10 mouse cellular contexts compared by ENCODE assay signal in the genomic region with DNA sequence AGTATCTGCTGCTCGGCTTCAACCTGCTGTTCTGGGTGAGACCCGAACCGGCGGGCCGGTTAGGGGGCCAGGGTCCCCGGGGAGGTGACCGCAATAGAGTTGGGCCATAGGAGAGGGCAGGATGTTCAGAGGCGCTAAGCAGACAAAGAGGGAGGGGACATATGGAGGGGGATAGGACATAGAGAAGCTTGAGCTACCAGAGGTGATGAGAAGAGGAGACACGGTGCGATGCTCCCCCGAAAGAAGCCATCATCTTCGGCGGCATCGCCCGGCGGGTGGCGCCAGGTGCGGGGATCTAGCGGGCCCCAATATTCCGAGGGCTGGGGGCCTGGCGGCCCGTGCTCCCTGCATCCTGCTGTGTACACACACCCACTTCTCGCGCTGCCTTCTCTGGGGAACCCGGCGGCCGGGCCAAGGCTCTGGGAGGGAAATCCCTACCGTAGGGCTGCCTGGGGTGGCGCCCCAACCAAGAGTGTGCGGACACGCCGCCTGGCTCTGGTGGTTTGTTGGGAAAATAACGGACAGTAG. TPM values are rescaled to one million over a fixed set of nuclear protein-coding genes. Genes with fewer than 3 reads are reported as not detected.
DNase-seq lines count a peak whose midpoint lies in the region; ATAC-seq and TF ChIP-seq lines count a peak whose summit lies in the region.
"Had no signal": no experiment of that assay in that cellular context is flagged by ENCODE, and none has a peak within 500 bp of the region (broad histone marks: within the 10 kb centered on the region; RNA-seq: fewer than 3 reads in every experiment).

No protein-coding gene starts in this region.

- WGBS in heart, embryonic 15.5 days = under 1% methylated on average over 33 of the region's 33 CpGs
- 4% methylated on average over 33 of the region's 33 CpGs for WGBS in liver, adult 2 months
- WGBS in midbrain, embryonic 16.5 days = under 1% methylated on average over 33 of the region's 33 CpGs

- H3K36me3 ChIP-seq in CH12.LX (replicated peaks in 1 of 2; ENCODE audit: control insufficient read depth in 1 of 2, insufficient read depth in 1 of 2, low read length in 1 of 2) = no peaks in the 10 kb centered on the region
- H3K36me3 ChIP-seq in heart, embryonic 15.5 days = no peaks in the 10 kb centered on the region
- no peaks in the 10 kb centered on the region for H3K36me3 ChIP-seq in liver, adult 2 months (ENCODE audit: control insufficient read depth, insufficient read depth, low read length)
- H3K36me3 ChIP-seq in midbrain, embryonic 16.5 days (ENCODE audit: control insufficient read depth, insufficient read depth, low read length) = no peaks in the 10 kb centered on the region

- H3K27ac ChIP-seq in CH12.LX (ENCODE audit: insufficient read depth, low read depth) = no peak overlapping the region
- H3K27ac ChIP-seq in cortical plate, adult 2 months (ENCODE audit: insufficient read depth, low read length) = peak overlapping the region; percentile 38
- H3K27ac ChIP-seq in heart, embryonic 15.5 days = peak overlapping the region; percentile 95
- no peak overlapping the region for H3K27ac ChIP-seq in liver, adult 2 months (replicated peaks; ENCODE audit: insufficient read depth, low read depth, low read length)
- H3K27ac ChIP-seq in midbrain, embryonic 16.5 days (ENCODE audit: low read length) = peak overlapping the region; percentile 71

- no peaks in the 10 kb centered on the region for H3K9me3 ChIP-seq in CH12.LX (replicated peaks; ENCODE audit: low read length)
- no peaks in the 10 kb centered on the region for H3K9me3 ChIP-seq in heart, embryonic 15.5 days (replicated peaks)
- no peaks in the 10 kb centered on the region for H3K9me3 ChIP-seq in midbrain, embryonic 16.5 days (replicated peaks; ENCODE audit: control insufficient read depth, low read length, poor library complexity, severe bottlenecking)

- TF ChIP-seq EP300 in CH12.LX (IDR thresholded peaks at IDR 0.05; ENCODE audit: low read length) = no peak

- DNase-seq in heart, adult 18-20 months = peak; percentile 48 to 63
- DNase-seq in heart, adult 9 months (ENCODE audit: low spot score in 2 of 2) = no peak
- peak; percentile 42 for DNase-seq in CH12.LX (ENCODE audit: extremely low read depth)
- DNase-seq in liver, adult 2 months (ENCODE audit: extremely low read depth, low read depth, low spot score) = no peak
- peak; percentile 73 for DNase-seq in thymus, postnatal 14 days

- peak overlapping the region; percentile 30; the same call in 1 of the 2 replicates for H3K9ac ChIP-seq in CH12.LX (ENCODE audit: insufficient read depth, low read depth)
- peak overlapping the region; percentile 83 for H3K9ac ChIP-seq in heart, embryonic 15.5 days
- peak overlapping the region; percentile 60 for H3K9ac ChIP-seq in liver, adult 2 months (ENCODE audit: low read depth, low read length)
- H3K9ac ChIP-seq in midbrain, embryonic 16.5 days (ENCODE audit: low read depth, low read length) = peak overlapping the region; percentile 82

- peak overlapping the region; percentile 54 to 66 (median 59) for H3K4me3 ChIP-seq in CH12.LX (replicated peaks in 1 of 3; ENCODE audit: low read depth in 2 of 3, low read length in 2 of 3, poor library complexity in 1 of 3)
- peak overlapping the region; percentile 49 for H3K4me3 ChIP-seq in cortical plate, adult 2 months (ENCODE audit: insufficient read depth, low read length)
- peak overlapping the region; percentile 92 for H3K4me3 ChIP-seq in heart, embryonic 15.5 days
- peak overlapping the region; percentile 74 for H3K4me3 ChIP-seq in liver, adult 2 months (ENCODE audit: insufficient read depth, low read depth, low read length)
- H3K4me3 ChIP-seq in midbrain, embryonic 16.5 days (ENCODE audit: low read depth, low read length) = peak overlapping the region; percentile 71

- peak; percentile 64 for ATAC-seq in heart, embryonic 15.5 days (replicated peaks; ENCODE audit: insufficient number of reproducible peaks, insufficient read depth, low FRiP score, low read depth)
- ATAC-seq in midbrain, embryonic 16.5 days = peak; percentile 83

- peaks cover 6 to 62% of the 10 kb centered on the region in 2 experiments for H3K4me1 ChIP-seq in CH12.LX (ENCODE audit: control insufficient read depth in 1 of 2, insufficient read depth in 2 of 2)
- no peaks in the 10 kb centered on the region; the same call in 1 of the 2 replicates for H3K4me1 ChIP-seq in cortical plate, adult 2 months (ENCODE audit: control insufficient read depth, insufficient read depth, low read length)
- H3K4me1 ChIP-seq in heart, embryonic 15.5 days (replicated peaks) = peaks cover 50% of the 10 kb centered on the region
- H3K4me1 ChIP-seq in liver, adult 2 months (ENCODE audit: control insufficient read depth, insufficient read depth, low read length) = peaks cover 2% of the 10 kb centered on the region; the same call in 1 of the 2 replicates
- H3K4me1 ChIP-seq in midbrain, embryonic 16.5 days (ENCODE audit: control insufficient read depth, insufficient read depth, low read length) = peaks cover 14% of the 10 kb centered on the region; the same call in 1 of the 2 replicates

- peak in 1 of 2 experiments; percentile 27; a peak in 1 of 4 replicates for TF ChIP-seq CTCF in CH12.LX (conservative IDR thresholded peaks at IDR 0.05 in 1 of 2, IDR thresholded peaks at IDR 0.05 in 1 of 2; ENCODE audit: low read depth in 2 of 2, low read length in 2 of 2)
- no peak for TF ChIP-seq CTCF in cortical plate, adult 2 months (IDR thresholded peaks at IDR 0.05; ENCODE audit: extremely low read depth, insufficient read depth, low read length)
- TF ChIP-seq CTCF in liver, adult 2 months (IDR thresholded peaks at IDR 0.05; ENCODE audit: low read depth, low read length) = no peak

- TF ChIP-seq RAD21 in CH12.LX (IDR thresholded peaks at IDR 0.05; ENCODE audit: low read depth, low read length) = no peak

- H3K79me2 ChIP-seq in CH12.LX (replicated peaks; ENCODE audit: control insufficient read depth, extremely low read depth, insufficient read depth, poor library complexity, severe bottlenecking) = no peaks in the 10 kb centered on the region
- no peaks in the 10 kb centered on the region for H3K79me2 ChIP-seq in liver, adult 2 months (ENCODE audit: control insufficient read depth, insufficient read depth, low read length)

- dilution Hi-C loops in CH12.LX (cut with MboI; ENCODE audit: extremely low pct_ligation_motif_present, extremely low pct_unique_long_range_greater_than_20kb, low sequenced_read_pairs) = no loop called here

- no peaks in the 10 kb centered on the region for H3K27me3 ChIP-seq in CH12.LX (replicated peaks)
- H3K27me3 ChIP-seq in heart, embryonic 15.5 days = no peaks in the 10 kb centered on the region
- H3K27me3 ChIP-seq in liver, adult 2 months (ENCODE audit: control insufficient read depth, insufficient read depth, low read length) = peaks cover 7% of the 10 kb centered on the region; the same call in 1 of the 2 replicates
- no peaks in the 10 kb centered on the region for H3K27me3 ChIP-seq in midbrain, embryonic 16.5 days (ENCODE audit: control insufficient read depth, insufficient read depth, low read depth, low read length)

- in situ Hi-C loops in CH12.LX (cut with MboI; ENCODE audit: low pct_ligation_motif_present, low pct_unique_long_range_greater_than_20kb, low sequenced_read_pairs) = no loop called here

- TF ChIP-seq POLR2A in CH12.LX (IDR thresholded peaks at IDR 0.05; ENCODE audit: low read depth, low read length) = no peak
- TF ChIP-seq POLR2A in cortical plate, adult 2 months (IDR thresholded peaks at IDR 0.05; ENCODE audit: extremely low read depth, insufficient read depth, low read length) = no peak
- TF ChIP-seq POLR2A in liver, adult 2 months (IDR thresholded peaks at IDR 0.05; ENCODE audit: extremely low read depth, insufficient read depth, low read length) = no peak

- H3K4me2 ChIP-seq in CH12.LX (ENCODE audit: insufficient read depth, low read depth, poor library complexity, severe bottlenecking) = peak overlapping the region; percentile 92
- H3K4me2 ChIP-seq in heart, embryonic 15.5 days = peak overlapping the region; percentile 95
- peak overlapping the region; percentile 87 for H3K4me2 ChIP-seq in midbrain, embryonic 16.5 days (ENCODE audit: low read length)

TF ChIP-seq in CH12.LX, 34 proteins besides CTCF, POLR2A, EP300 and RAD21:
- TF ChIP-seq UBTF (IDR thresholded peaks at IDR 0.05; ENCODE audit: low read depth, low read length) = peak; percentile 68
- TF ChIP-seq ETS1 (conservative IDR thresholded peaks at IDR 0.05; ENCODE audit: low read depth, low read length) = no peak; the same call in 1 of the 2 replicates

RNA-seq across cellular contexts. Expression of gene Tspan2, which starts 0.8 kb away (rescaled TPM):
- total RNA-seq in heart, adult 18-20 months (2021) = 1 to 10 TPM; 8.1 to 9.9 TPM
- total RNA-seq in CH12.LX (2012; rRNA removed) (1.4 and 1.5 TPM in 2 replicates), CH12.LX (2014; rRNA removed) (2.8 and 3.0 TPM in 2 replicates)
- 4.5 and 6.0 TPM in 2 replicates for polyA plus RNA-seq in CH12.LX (2012; ENCODE audit: insufficient read length, low read depth)
- 89.2 and 108 TPM in 2 replicates for polyA plus RNA-seq in cortical plate, adult 2 months (2012; rRNA removed)
- polyA plus RNA-seq in heart, embryonic 15.5 days (2015; fragmentation: Nextera tagmentation; extraction: Ambion mirVana) = 22.5 and 23.1 TPM in 2 replicates
- 1.4 and 2.7 TPM in 2 replicates for total RNA-seq in liver, adult 2 months (2014; rRNA removed)
- polyA plus RNA-seq in liver, adult 2 months (2012; rRNA removed) = 0.34 and 0.36 TPM in 2 replicates
- polyA plus RNA-seq in midbrain, embryonic 16.5 days (2015; fragmentation: Nextera tagmentation; extraction: Ambion mirVana) = 11.6 and 11.8 TPM in 2 replicates

RNA-seq across cellular contexts. Expression of gene Tshb, which starts 47.4 kb away (rescaled TPM):
- not detected for total RNA-seq in heart, adult 18-20 months (2021)
- total RNA-seq in CH12.LX (2012; rRNA removed) = not detected in 2 replicates
- total RNA-seq in CH12.LX (2014; rRNA removed) = not detected in 2 replicates
- 0.19 TPM in 1 of 2 replicates, not detected in the other for polyA plus RNA-seq in CH12.LX (2012; ENCODE audit: insufficient read length, low read depth)
- polyA plus RNA-seq in cortical plate, adult 2 months (2012; rRNA removed) = not detected in 2 replicates
- 0.08 TPM in 1 of 2 replicates, not detected in the other for polyA plus RNA-seq in heart, embryonic 15.5 days (2015; fragmentation: Nextera tagmentation; extraction: Ambion mirVana)
- not detected in 2 replicates for total RNA-seq in liver, adult 2 months (2014; rRNA removed)
- not detected in 2 replicates for polyA plus RNA-seq in liver, adult 2 months (2012; rRNA removed)
- 0.43 and 0.71 TPM in 2 replicates for polyA plus RNA-seq in midbrain, embryonic 16.5 days (2015; fragmentation: Nextera tagmentation; extraction: Ambion mirVana)
- total RNA-seq: left cerebral cortex, postnatal 10 days had no signal
- polyA plus RNA-seq: Patski had no signal

Comparison
In these comparisons a context has a peak if more than half of its experiments do, and no peak if none do; other contexts are left out.
1. DNase-seq: peak in heart, adult 18-20 months (2 of 2), CH12.LX (single experiment) and thymus, postnatal 14 days (single experiment); none in heart, adult 9 months (0 of 2) and liver, adult 2 months (single experiment).
2. H3K27ac ChIP-seq: peak in cortical plate, adult 2 months (single experiment), heart, embryonic 15.5 days (single experiment) and midbrain, embryonic 16.5 days (single experiment); none in CH12.LX (single experiment) and liver, adult 2 months (single experiment).
3. H3K9ac ChIP-seq: peak in every context shown above with its lines; median percentile 83 in heart, embryonic 15.5 days; 82 in midbrain, embryonic 16.5 days; 60 in liver, adult 2 months; 30 in CH12.LX.
4. Peak in every context shown above with its lines, with median percentiles within 50 percentile points of each other: H3K4me2 ChIP-seq and H3K4me3 ChIP-seq.